ENCODE assay signal across 18 mouse cellular contexts in genomic region chr8:120244553-120244952, GRCm38 (mm10). TPM values are rescaled to one million over a fixed set of nuclear protein-coding genes. Genes with fewer than 3 reads are reported as not detected.
DNase-seq lines count a peak whose midpoint lies in the region; ATAC-seq and TF ChIP-seq lines count a peak whose summit lies in the region.
"Had no signal": no experiment of that assay in that cellular context is flagged by ENCODE, and none has a peak within 500 bp of the region (broad histone marks: within the 10 kb centered on the region; RNA-seq: fewer than 3 reads in every experiment).

No protein-coding gene starts in this region.

- no peaks in the 10 kb centered on the region for H3K36me3 ChIP-seq in forebrain, postnatal 0 days (ENCODE audit: insufficient read depth)
- no peaks in the 10 kb centered on the region for H3K36me3 ChIP-seq in forebrain, embryonic 12.5 days (replicated peaks)
- H3K36me3 ChIP-seq in thymus, adult 2 months (ENCODE audit: control insufficient read depth, insufficient read depth, low read length): no peaks in the 10 kb centered on the region
- H3K36me3 ChIP-seq: neural tube, embryonic 13.5 days had no signal

- no peak overlapping the region for H3K4me2 ChIP-seq in forebrain, postnatal 0 days (ENCODE audit: low read depth)
- H3K4me2 ChIP-seq in forebrain, embryonic 12.5 days: no peak overlapping the region
- H3K4me2 ChIP-seq: embryonic facial prominence, embryonic 15.5 days; forebrain, embryonic 13.5 days; neural tube, embryonic 13.5 days had no signal

- no peak for ATAC-seq in forebrain, postnatal 0 days
- no peak for ATAC-seq in forebrain, embryonic 12.5 days (ENCODE audit: low FRiP score)
- no peak for ATAC-seq in frontal cortex, adult (ENCODE audit: low TSS enrichment)
- no peak for ATAC-seq in inflammation-experienced regulatory T-cells, adult 6 months
- ATAC-seq: forebrain, embryonic 13.5 days; intestine, embryonic 16.5 days had no signal

- no peak overlapping the region for H3K27ac ChIP-seq in forebrain, postnatal 0 days (ENCODE audit: low read depth, low read length)
- no peak overlapping the region for H3K27ac ChIP-seq in forebrain, embryonic 12.5 days
- no peak overlapping the region for H3K27ac ChIP-seq in left cerebral cortex, adult 2 months
- no peak overlapping the region for H3K27ac ChIP-seq in thymus, adult 2 months (ENCODE audit: control insufficient read depth, insufficient read depth, low read length)
- H3K27ac ChIP-seq: embryonic facial prominence, embryonic 15.5 days; forebrain, embryonic 13.5 days; heart, embryonic 10.5 days; neural tube, embryonic 13.5 days had no signal

- DNase-seq in forebrain, postnatal 0 days: no peak
- no peak for DNase-seq in left cerebral cortex, adult 2 months (ENCODE audit: extremely low spot score in 1 of 2, low spot score in 2 of 2)
- no peak for DNase-seq in left cerebral cortex, postnatal 4 days
- DNase-seq in thymus, adult 2 months: no peak
- no peak for DNase-seq in thymus, postnatal 10 days (ENCODE audit: low spot score in 2 of 2)
- DNase-seq: adrenal gland, postnatal 10 days; cerebellum, adult 8-10 months; gastrocnemius, postnatal 10 days; layer of hippocampus, postnatal 36 days; right cerebral cortex, postnatal 4 days had no signal

- H3K27me3 ChIP-seq in forebrain, postnatal 0 days (ENCODE audit: insufficient read depth, low read length): no peaks in the 10 kb centered on the region
- no peaks in the 10 kb centered on the region for H3K27me3 ChIP-seq in forebrain, embryonic 12.5 days
- H3K27me3 ChIP-seq in thymus, adult 2 months (ENCODE audit: control insufficient read depth, insufficient read depth, low read length): no peaks in the 10 kb centered on the region
- H3K27me3 ChIP-seq: embryonic facial prominence, embryonic 15.5 days; forebrain, embryonic 13.5 days; neural tube, embryonic 13.5 days had no signal

- no peaks in the 10 kb centered on the region for H3K9me3 ChIP-seq in forebrain, postnatal 0 days (ENCODE audit: low read length)
- 0 out of 2 replicates have a peak, but pooled peaks cover 3% of the 10 kb centered on the region for H3K9me3 ChIP-seq in forebrain, embryonic 12.5 days
- H3K9me3 ChIP-seq: embryonic facial prominence, embryonic 15.5 days; forebrain, embryonic 13.5 days; heart, embryonic 10.5 days; neural tube, embryonic 13.5 days had no signal

- no peak overlapping the region for H3K9ac ChIP-seq in forebrain, postnatal 0 days
- no peak overlapping the region for H3K9ac ChIP-seq in forebrain, embryonic 12.5 days
- H3K9ac ChIP-seq: embryonic facial prominence, embryonic 15.5 days; forebrain, embryonic 13.5 days; neural tube, embryonic 13.5 days had no signal

- no peak for TF ChIP-seq POLR2A in thymus, adult 2 months (IDR thresholded peaks at IDR 0.05; ENCODE audit: control insufficient read depth, extremely low read depth, insufficient read depth, low read length, poor library complexity)

- TF ChIP-seq CTCF in forebrain, postnatal 0 days (IDR thresholded peaks at IDR 0.05; ENCODE audit: low read depth): peak; percentile 34
- TF ChIP-seq CTCF in left cerebral cortex, adult 2 months (IDR thresholded peaks at IDR 0.05): peak; percentile 23
- TF ChIP-seq CTCF in thymus, adult 2 months (IDR thresholded peaks at IDR 0.05; ENCODE audit: borderline replicate concordance, control insufficient read depth, extremely low read depth, insufficient read depth, low read length, poor library complexity): 0 out of 2 replicates have a peak, but pooled peaks have one; percentile 25

- H3K4me3 ChIP-seq in forebrain, postnatal 0 days (ENCODE audit: low read depth, low read length): no peak overlapping the region
- no peak overlapping the region for H3K4me3 ChIP-seq in forebrain, embryonic 12.5 days (replicated peaks)
- H3K4me3 ChIP-seq in left cerebral cortex, adult 2 months: no peak overlapping the region
- no peak overlapping the region for H3K4me3 ChIP-seq in thymus, adult 2 months (ENCODE audit: control insufficient read depth, insufficient read depth, low read length)
- H3K4me3 ChIP-seq: embryonic facial prominence, embryonic 15.5 days; forebrain, embryonic 13.5 days; heart, embryonic 10.5 days; neural tube, embryonic 13.5 days had no signal

- 93% methylated on average over 10 of the region's 10 CpGs for WGBS in forebrain, postnatal 0 days
- WGBS in forebrain, embryonic 12.5 days: 89% methylated on average over 10 of the region's 10 CpGs
- 96% methylated on average over 10 of the region's 10 CpGs for WGBS in thymus, adult 2 months

- no peaks in the 10 kb centered on the region for H3K4me1 ChIP-seq in forebrain, postnatal 0 days (ENCODE audit: insufficient read depth)
- peaks cover under 1% of the 10 kb centered on the region for H3K4me1 ChIP-seq in forebrain, embryonic 12.5 days
- no peaks in the 10 kb centered on the region for H3K4me1 ChIP-seq in thymus, adult 2 months (replicated peaks; ENCODE audit: control insufficient read depth, insufficient read depth, low read length)

- intact Hi-C loops in left cerebral cortex, adult 2 months (cut with DNase I): no loop called here
- intact Hi-C loops in left cerebral cortex, postnatal 4 days (cut with DNase I): no loop called here

RNA-seq across cellular contexts. Expression of gene Gse1, which starts 16.3 kb away (rescaled TPM):
- 24.2 and 48.2 TPM in 2 replicates for total RNA-seq in forebrain, postnatal 0 days (2014; rRNA removed)
- 10.5 and 15.9 TPM in 2 replicates for polyA plus RNA-seq in forebrain, postnatal 0 days (2015; fragmentation: Nextera tagmentation; extraction: Ambion mirVana)
- 20.4 and 27.0 TPM in 2 replicates for polyA plus RNA-seq in forebrain, embryonic 12.5 days (2016; fragmentation: Nextera tagmentation; extraction: Ambion mirVana)
- total RNA-seq in left cerebral cortex, adult 2 months (2021): 100 to 1,000 TPM in 1 of 2 experiments, 10 to 100 TPM in 1; 77.7 to 105 TPM
- 10 to 100 TPM; 57.4 to 59.3 TPM for total RNA-seq in left cerebral cortex, postnatal 4 days (2021)
- 202 and 226 TPM in 2 replicates for polyA plus RNA-seq in thymus, adult 2 months (2012; rRNA removed)
- polyA plus RNA-seq in inflammation-experienced regulatory T-cells, adult 6 months (2017; shearing (Covaris generic)): 1 to 10 TPM; 2.0 to 4.0 (median 3.2) TPM
